Mouse (Mus musculus) neutrophil, adult 5-6 weeks (primary cell): ENCODE data around the gene Olfr1356. TPM values are rescaled to one million over a fixed set of nuclear protein-coding genes. Genes with fewer than 3 reads are reported as not detected.
"Not testable (repeated sequence)": the region's sequence is repeated elsewhere in the genome, so short reads cannot be mapped to it uniquely, and the experiment has no call there.

Experiments used
- ATAC-seq: fragments of 151-379, 151-347 bp; 2 replicates; pipeline ENCODE4 v1.8.0; 2017; ENCODE audit warnings: mild to moderate bottlenecking, moderate TSS enrichment; ENCODE audit not compliant: insufficient number of reproducible peaks, poor library complexity, low FRiP score, severe bottlenecking; ENCODE audit errors: extremely low read depth
- total RNA-seq: library from RNA; stranded (forward); fragments of 200-1000 nt; gene quantifications from 2 replicates; pipeline ENCODE4 v1.2.3, GENCODE M21; 2017

Gene Olfr1356
- not detected in 2 replicates for total RNA-seq

GRCm38 (mm10) chr10:78852066-78852465 lies at the start of gene Olfr1356:
TSS of gene Olfr1356 (minus strand) at chr10:78852166.
- no peak for ATAC-seq

- no peak for ATAC-seq
Measured at GRCm38 (mm10) chr10:78875240-78875639, 23.3 kb upstream of the Olfr1356 start, which contains the start of gene Olfr1355. TSS of gene Olfr1355 (plus strand) at chr10:78875540.

GRCm38 (mm10) chr10:78840456-78840855 lies 11.5 kb downstream of the Olfr1356 start:
- ATAC-seq = not testable (repeated sequence)

- ATAC-seq = no peak
Measured at GRCm38 (mm10) chr10:78812358-78813060, 39.5 kb downstream of the Olfr1356 start.

- ATAC-seq = no peak
Measured at GRCm38 (mm10) chr10:78801449-78801848, 50.5 kb downstream of the Olfr1356 start.

Other genes starting within 250 kb of the Olfr1356 start
- not detected in 2 replicates for gene Olfr1357, start 234.1 kb downstream of the Olfr1356 start, total RNA-seq
- gene Casp14, start 133.9 kb downstream of the Olfr1356 start, total RNA-seq = not detected in 2 replicates
- not detected in 2 replicates for gene Ccdc105, start 99.1 kb downstream of the Olfr1356 start, total RNA-seq
- gene Slc1a6, start 71.7 kb downstream of the Olfr1356 start, total RNA-seq = not detected in 2 replicates
- gene Olfr1355, start 23.4 kb upstream of the Olfr1356 start, total RNA-seq = not detected in 2 replicates
- gene Olfr1354, start 61.0 kb upstream of the Olfr1356 start, total RNA-seq = not detected in 2 replicates
- gene Olfr8, start 98.5 kb upstream of the Olfr1356 start, total RNA-seq = not detected in 2 replicates
- not detected in 2 replicates for gene Olfr1353, start 111.1 kb upstream of the Olfr1356 start, total RNA-seq
- not detected in 2 replicates for gene Olfr1352, start 128.9 kb upstream of the Olfr1356 start, total RNA-seq
- not detected in 2 replicates for gene Olfr1351, start 160.3 kb upstream of the Olfr1356 start, total RNA-seq
- gene Olfr57, start 176.6 kb upstream of the Olfr1356 start, total RNA-seq = not detected in 2 replicates
- 24.1 and 25.1 TPM in 2 replicates for gene 2610008E11Rik, start 245.4 kb upstream of the Olfr1356 start, total RNA-seq